Mouse (Mus musculus) E14TG2a.4 (cell line): ENCODE measurements at regions not wholly inside any gene's neighbourhood (a gene's known extent, or its start where the extent isn't known, plus 50 kb on each side); places are given as distances from the start of the nearest gene placed in this dataset.

Experiments
- H3K27me3 ChIP-seq: 2 replicates; pipeline ENCODE4 v1.6.1; 2014; ENCODE audit warnings: low read length, control low read depth; ENCODE audit not compliant: insufficient read depth
- H3K36me3 ChIP-seq: 2 replicates; pipeline ENCODE4 v1.6.1; 2014; ENCODE audit warnings: low read length, control low read depth; ENCODE audit not compliant: insufficient read depth
- H3K4me1 ChIP-seq: replicated peaks from 2 replicates; pipeline ENCODE4 v1.6.1; 2014; ENCODE audit warnings: low read depth, low read length, control low read depth
- H3K4me3 ChIP-seq: replicated peaks from 2 replicates; pipeline ENCODE4 v1.5.1; 2014; ENCODE audit warnings: mild to moderate bottlenecking, low read length
- H3K9me3 ChIP-seq: 2 replicates; pipeline ENCODE4 v1.6.1; 2014; ENCODE audit warnings: low read length, control low read depth
- CTCF ChIP-seq: conservative IDR thresholded peaks from 2 replicates; pipeline ENCODE4 v1.5.1; 2014; ENCODE audit warnings: low read length
- NANOG ChIP-seq: IDR thresholded peaks from 2 replicates; pipeline ENCODE4 v1.6.1; 2014; ENCODE audit warnings: borderline replicate concordance, low read length, mixed read lengths
- POU5F1 ChIP-seq: IDR thresholded peaks from 2 replicates; pipeline ENCODE4 v1.6.1; 2014; ENCODE audit warnings: low read length, borderline replicate concordance

DNA sequence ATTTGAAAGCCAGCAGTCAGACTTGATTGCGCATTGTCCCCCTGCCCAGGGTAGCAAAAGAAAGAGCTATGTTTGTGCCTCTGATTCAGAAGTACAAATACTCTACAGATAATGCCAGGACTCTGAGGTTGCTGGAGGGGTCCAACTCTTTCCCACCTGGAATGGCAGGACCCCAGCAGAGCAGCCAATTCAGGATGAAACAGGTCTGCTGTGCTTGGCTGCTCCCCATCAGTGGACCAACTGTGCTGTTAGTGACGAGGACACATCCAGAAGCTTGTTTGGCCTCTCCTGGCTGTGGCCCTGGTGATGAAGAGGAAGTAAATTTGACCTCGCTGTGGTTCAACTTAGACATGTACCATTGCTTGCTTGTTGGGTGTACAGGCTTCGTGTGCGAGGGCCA lies 437.8 kb downstream of the Prdm2 start:
- no peaks in the 10 kb centered on the region for H3K9me3 ChIP-seq
- H3K27me3 ChIP-seq = peaks cover 6% of the 10 kb centered on the region; the same call in 1 of the 2 replicates
- no peaks in the 10 kb centered on the region for H3K36me3 ChIP-seq
- H3K4me1 ChIP-seq = peaks cover 30% of the 10 kb centered on the region
- no peak overlapping the region for H3K4me3 ChIP-seq
- TF ChIP-seq POU5F1 (no peak), NANOG (no peak), CTCF (no peak)

DNA sequence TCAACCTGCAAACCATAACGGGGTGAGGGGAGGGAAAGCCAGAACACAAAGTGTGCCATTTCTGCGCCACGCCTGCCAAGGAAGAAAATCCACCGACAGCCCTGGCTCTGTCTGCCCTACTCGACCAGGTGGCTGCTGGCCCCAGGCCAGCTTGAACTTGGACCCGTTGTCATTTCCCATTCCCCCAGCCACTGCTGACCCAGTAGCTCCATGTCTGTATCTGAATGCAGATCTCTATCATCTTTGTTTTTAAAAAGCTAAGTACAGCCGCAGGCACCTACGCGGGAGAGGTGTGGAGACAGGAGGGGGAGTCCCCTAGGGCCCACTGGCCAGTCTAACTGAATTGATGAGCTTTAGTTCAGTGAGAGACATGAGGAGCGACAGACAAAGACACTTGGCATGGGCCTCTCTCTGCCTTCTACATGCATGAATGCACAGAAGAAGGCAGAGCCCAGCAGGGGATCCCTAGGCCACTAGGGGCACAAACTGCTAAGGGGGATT lies 439.1 kb downstream of the Prdm2 start:
- Histone ChIP-seq H3K27me3 (peaks cover 3% of the 10 kb centered on the region; the same call in 1 of the 2 replicates), H3K9me3 (no peaks in the 10 kb centered on the region), H3K4me1 (peaks cover 30% of the 10 kb centered on the region), H3K4me3 (no peak overlapping the region), H3K36me3 (no peaks in the 10 kb centered on the region)
- TF ChIP-seq NANOG (no peak), POU5F1 (no peak), CTCF (no peak)

GRCm38 (mm10) chr4:142772751-142773455 lies 439.9 kb downstream of the Prdm2 start:
- Histone ChIP-seq H3K9me3 (no peaks in the 10 kb centered on the region), H3K27me3 (peaks cover 3% of the 10 kb centered on the region; the same call in 1 of the 2 replicates), H3K4me3 (no peak overlapping the region), H3K36me3 (no peaks in the 10 kb centered on the region), H3K4me1 (peaks cover 30% of the 10 kb centered on the region)
- no peak for TF ChIP-seq CTCF

DNA sequence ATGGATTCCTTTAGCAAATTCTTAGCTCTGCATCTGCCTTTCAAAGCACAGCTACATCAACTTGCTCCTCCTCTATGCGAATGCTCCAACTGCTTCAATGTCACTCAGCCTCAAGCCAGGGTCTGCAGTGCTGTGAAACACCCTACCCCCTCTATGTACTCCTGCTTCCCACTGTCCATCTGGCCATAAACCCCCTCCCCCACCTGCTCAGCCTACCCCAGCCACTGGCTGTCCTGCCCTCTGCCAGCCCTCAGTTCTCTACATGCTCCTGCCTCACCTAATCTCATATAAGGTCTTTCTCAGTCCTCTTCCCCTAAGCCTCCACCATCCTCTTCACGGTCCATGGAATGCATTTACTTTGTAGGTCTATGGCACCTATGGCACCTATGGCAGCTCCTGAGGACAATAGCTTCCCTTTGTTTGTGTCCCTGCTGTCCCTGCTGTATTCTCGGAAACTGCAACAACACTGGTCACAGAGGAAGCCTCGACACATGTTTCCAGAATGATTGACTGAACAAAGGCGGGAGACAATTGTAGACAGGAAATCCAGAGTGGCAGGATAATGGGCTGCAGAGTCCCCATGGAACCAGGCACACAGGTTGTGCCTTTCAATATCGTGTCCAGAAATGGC lies 441.2 kb downstream of the Prdm2 start:
- no peak overlapping the region for H3K4me3 ChIP-seq
- peaks cover 30% of the 10 kb centered on the region for H3K4me1 ChIP-seq
- TF ChIP-seq POU5F1 (no peak), NANOG (no peak), CTCF (no peak)
- peaks cover 3% of the 10 kb centered on the region; the same call in 1 of the 2 replicates for H3K27me3 ChIP-seq
- no peaks in the 10 kb centered on the region for H3K36me3 ChIP-seq
- H3K9me3 ChIP-seq = no peaks in the 10 kb centered on the region

GRCm38 (mm10) chr4:142770177-142770576 lies 442.6 kb downstream of the Prdm2 start:
- TF ChIP-seq POU5F1 = no peak
- TF ChIP-seq NANOG = no peak
- TF ChIP-seq CTCF = no peak
- H3K4me3 ChIP-seq = no peak overlapping the region
- H3K4me1 ChIP-seq = peaks cover 30% of the 10 kb centered on the region
- H3K27me3 ChIP-seq = peaks cover 3% of the 10 kb centered on the region
- H3K9me3 ChIP-seq = no peaks in the 10 kb centered on the region
- no peaks in the 10 kb centered on the region for H3K36me3 ChIP-seq

DNA sequence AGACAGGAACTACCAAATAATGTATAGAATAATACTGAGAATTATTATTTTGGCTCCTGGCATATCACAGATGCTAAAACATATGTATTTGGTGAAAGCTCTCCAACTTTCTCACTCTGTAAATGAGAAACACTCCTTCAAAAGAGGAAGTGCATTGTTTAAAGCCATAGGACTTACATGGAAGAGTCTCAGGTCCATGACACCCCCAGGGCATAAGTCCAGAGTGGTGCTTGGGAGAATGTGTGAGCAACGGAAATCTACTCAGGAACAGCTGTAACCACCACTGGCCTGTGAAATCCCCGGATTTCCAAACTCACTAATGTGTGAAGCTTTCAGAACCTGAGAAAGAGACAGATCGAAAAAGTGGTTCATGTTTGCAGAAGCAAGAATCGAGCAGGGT lies 445.1 kb downstream of the Prdm2 start:
- Histone ChIP-seq H3K36me3 (no peaks in the 10 kb centered on the region), H3K27me3 (peaks cover 3% of the 10 kb centered on the region), H3K4me3 (no peak overlapping the region), H3K4me1 (peaks cover 15% of the 10 kb centered on the region), H3K9me3 (no peaks in the 10 kb centered on the region)
- TF ChIP-seq CTCF (no peak), POU5F1 (no peak), NANOG (no peak)

- no peaks in the 10 kb centered on the region for H3K36me3 ChIP-seq
- H3K4me3 ChIP-seq = no peak overlapping the region
- H3K9me3 ChIP-seq = no peaks in the 10 kb centered on the region
- TF ChIP-seq NANOG = no peak
- no peak for TF ChIP-seq CTCF
- no peaks in the 10 kb centered on the region; the same call in 1 of the 2 replicates for H3K27me3 ChIP-seq
- H3K4me1 ChIP-seq = peaks cover 5% of the 10 kb centered on the region; the same call in 1 of the 2 replicates
Observed at GRCm38 (mm10) chr4:142761577-142761976, 451.2 kb downstream of the Prdm2 start.

DNA sequence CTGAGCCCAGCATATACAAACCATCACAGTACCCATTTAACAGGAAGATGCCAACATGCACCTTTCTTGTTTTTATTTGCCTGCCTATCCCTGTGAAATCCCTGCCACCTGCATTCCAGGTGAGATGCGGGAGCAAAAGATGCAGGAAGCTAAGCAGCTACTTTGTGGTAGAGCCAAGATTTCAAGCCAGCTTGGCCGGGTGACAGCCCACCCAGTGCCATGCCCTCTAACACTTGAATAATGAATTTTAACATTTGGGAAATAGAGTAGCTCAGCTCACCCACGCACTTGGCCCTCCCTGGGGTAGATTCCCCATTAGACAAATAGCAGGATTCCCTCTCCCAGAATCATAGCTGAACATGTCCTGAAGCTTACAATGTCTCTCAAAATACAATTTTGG lies 454.7 kb downstream of the Prdm2 start:
- H3K4me1 ChIP-seq = peaks cover 5% of the 10 kb centered on the region; the same call in 1 of the 2 replicates
- H3K4me3 ChIP-seq = no peak overlapping the region
- H3K9me3 ChIP-seq = no peaks in the 10 kb centered on the region
- H3K36me3 ChIP-seq = no peaks in the 10 kb centered on the region
- TF ChIP-seq POU5F1 (no peak), NANOG (no peak), CTCF (no peak)
- no peaks in the 10 kb centered on the region; the same call in 1 of the 2 replicates for H3K27me3 ChIP-seq
